Mouse (Mus musculus) megakaryocyte-erythroid progenitor cell, adult 5-6 weeks (primary cell): ENCODE measurements around the gene Zfp318. TPM values are rescaled to one million over a fixed set of nuclear protein-coding genes. Genes with fewer than 3 reads are reported as not detected.
A peak's percentile ranks its signal among the peaks of the same experiment; 100 is the strongest.

Source experiments
- ATAC-seq: replicated peaks from 2 replicates; pipeline ENCODE4 v1.8.0; 2016; ENCODE audit warnings: mild to moderate bottlenecking, inconsistent platforms; ENCODE audit not compliant: severe bottlenecking, poor library complexity, low FRiP score, low TSS enrichment
- total RNA-seq, 2 experiments: library from RNA; stranded (forward) in 1 of 2; stranded (reverse) in 1 of 2; fragments of 200-1000, 215-1000 nt in 1 of 2; fragments of >200 nt in 1 of 2; fragmentation: Nextera tagmentation in 1 of 2; gene quantifications; 2 replicates each; pipeline ENCODE4 v1.2.3; 2014 to 2017

Gene Zfp318
- total RNA-seq (2014; fragmentation: Nextera tagmentation) (14.3 and 22.2 TPM in 2 replicates), total RNA-seq (2017) (17.3 and 41.5 TPM in 2 replicates)

GRCm38 (mm10) chr17:46383294-46384060 lies at the start of gene Zfp318:
TSS of gene Zfp318 (plus strand) at chr17:46383731.
- peak; percentile 97 for ATAC-seq

- no peak for ATAC-seq
Measured at GRCm38 (mm10) chr17:46336475-46336874, 47.1 kb upstream of the Zfp318 start.

- ATAC-seq = no peak
Measured at GRCm38 (mm10) chr17:46341208-46341607, 42.3 kb upstream of the Zfp318 start.

DNA sequence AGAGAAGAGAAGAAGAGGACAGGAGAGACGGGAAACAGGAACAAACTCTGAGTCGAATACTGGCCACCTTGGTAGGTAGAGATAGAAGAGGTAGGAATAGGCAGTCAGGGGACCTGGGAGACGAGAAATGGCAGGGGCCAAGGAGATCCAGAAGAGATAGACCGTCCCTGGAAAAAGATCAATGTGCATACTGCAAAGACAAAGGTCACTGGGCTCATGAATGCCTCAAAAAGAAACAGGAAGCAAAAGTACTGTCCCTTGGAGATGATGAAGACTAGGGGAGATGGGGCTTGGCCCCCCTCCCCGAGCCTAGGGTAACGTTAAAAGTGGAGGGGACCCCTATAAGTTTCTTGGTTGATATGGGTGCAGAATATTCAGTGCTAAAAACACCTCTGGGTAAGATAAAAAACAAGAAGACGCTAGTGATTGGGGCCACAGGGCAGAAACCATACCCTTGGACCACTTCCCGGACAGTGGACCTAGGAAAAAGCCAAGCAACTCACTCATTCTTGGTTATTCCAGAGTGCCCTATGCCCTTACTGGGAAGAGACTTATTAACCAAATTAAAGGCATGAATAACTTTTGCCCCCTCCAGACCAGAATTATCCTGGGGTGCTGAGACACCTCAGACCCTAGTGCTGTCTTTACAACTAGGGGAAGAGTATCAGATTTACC lies 32.4 kb upstream of the Zfp318 start:
- ATAC-seq = no peak

DNA sequence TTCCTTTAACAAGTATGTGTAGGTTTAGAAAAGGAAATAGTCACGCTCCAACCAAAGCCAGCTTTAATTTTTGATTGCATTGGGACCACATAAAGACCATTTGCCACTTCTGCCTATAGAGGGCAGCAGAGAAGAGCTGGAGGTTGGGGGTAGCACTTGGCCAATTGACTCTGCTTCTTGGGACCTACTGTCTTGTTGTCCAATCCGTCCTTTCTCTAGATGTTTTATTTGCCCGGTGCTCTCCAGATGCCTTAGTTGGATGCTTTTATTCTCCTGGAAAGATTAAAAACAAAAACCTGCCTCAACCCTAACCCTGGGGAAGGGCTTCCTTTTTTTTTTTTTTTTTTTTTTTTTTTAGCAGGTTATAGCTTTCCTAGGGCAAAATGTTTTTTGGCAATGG lies 11.7 kb upstream of the Zfp318 start:
- 0 out of 2 replicates have a peak, but pooled peaks have one; percentile 44 for ATAC-seq

GRCm38 (mm10) chr17:46378564-46378963 lies 5.0 kb upstream of the Zfp318 start:
- ATAC-seq = no peak

GRCm38 (mm10) chr17:46384061-46384801 lies 700 bp downstream of the Zfp318 start:
- ATAC-seq = no peak

GRCm38 (mm10) chr17:46388200-46388599 lies 4.7 kb downstream of the Zfp318 start:
- ATAC-seq = no peak

DNA sequence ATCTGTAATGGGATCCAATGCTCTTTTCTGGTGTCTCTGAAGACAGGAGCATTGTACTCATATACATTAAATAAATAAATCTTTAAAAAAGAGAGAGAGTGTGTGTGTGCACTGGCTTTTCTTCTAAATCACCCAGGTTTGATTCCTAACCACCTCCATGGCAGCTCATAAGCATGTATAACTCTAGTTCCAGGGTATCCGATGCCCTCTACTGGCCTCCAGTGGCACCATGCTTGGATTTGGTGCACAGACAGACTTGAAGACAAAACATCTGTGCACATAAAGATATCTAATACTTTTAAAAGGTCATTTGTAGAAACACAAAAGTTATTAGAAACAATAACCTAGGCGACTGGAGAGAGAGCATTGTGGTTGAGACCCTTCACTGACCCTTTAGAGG lies 9.5 kb downstream of the Zfp318 start:
- ATAC-seq = no peak; the same call in 1 of the 2 replicates

DNA sequence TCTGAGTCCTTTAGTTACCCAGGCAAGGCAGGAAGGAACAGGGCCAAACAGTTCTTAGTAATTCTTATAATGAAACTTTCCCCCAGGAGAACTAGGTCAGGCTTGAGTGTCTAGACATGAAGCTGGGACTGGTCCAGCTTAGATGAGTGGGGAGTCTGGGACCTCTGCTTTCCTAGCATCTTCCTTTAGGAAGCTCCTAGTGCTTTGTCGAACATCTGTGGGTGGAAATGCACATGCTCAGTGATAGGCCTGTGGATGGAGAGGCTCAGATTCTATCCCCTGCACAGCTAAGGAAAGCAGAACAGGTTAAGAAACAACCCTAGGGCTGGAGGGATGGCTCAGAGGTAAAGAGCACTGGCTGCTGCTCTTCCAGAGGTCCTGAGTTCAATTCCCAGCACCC lies 11.1 kb downstream of the Zfp318 start:
- ATAC-seq = no peak

DNA sequence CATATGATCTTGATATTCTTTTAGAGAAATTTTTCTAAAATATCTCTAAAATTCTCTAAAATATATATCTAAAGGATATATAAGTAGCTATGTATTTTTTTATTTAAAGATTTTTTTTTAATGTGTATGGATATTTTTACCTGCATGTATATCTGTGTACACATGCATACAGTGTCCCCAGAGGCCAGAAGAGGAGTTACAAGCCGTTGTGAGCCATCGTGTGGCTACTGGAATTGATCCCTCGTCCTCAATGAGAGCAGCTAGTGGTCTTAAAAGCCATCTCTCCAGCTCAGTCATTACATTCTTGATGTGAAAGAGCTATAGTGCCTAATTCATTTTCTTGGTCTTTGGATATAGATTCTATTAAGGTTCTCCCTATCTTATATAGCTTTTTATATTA lies 24.9 kb downstream of the Zfp318 start:
- ATAC-seq = 0 out of 2 replicates have a peak, but pooled peaks have one; percentile 57

DNA sequence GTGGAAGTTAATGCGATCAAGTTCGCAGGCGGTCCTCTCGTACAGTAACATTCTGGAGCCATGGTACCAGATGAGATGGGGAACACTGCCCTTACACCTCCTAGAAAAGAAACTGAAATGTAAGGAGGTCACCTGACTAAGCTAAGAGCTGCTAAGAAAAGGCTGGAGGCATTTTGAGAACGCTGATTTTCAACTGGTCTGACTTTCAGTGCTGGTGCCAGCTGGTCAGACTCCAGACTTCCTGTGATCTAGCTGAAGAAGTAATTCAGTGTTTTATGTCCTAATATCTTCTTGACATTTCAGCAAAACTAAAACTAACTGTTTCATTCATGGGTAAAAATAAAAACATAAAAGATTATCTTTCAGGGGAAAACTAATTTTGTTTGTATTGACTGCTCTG lies 35.1 kb downstream of the Zfp318 start:
- ATAC-seq = no peak

DNA sequence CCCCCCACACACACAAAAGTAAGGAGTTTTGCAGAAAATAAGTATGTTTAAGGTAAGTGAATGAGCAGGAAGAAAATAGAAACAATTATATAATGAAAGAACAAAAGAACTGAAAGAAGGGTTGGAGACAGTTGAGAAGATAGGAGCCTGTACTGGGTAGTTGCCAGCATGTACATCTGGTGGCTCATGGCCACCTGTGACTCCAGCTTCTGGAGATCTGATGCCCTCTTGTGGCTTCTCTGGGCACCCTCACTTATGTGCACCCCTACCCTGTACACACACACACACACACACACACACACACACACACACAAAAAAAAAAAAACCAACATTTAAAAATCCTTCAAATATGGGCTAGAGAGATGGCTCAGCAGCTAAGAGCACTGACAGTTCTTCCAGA lies 36.2 kb downstream of the Zfp318 start:
- ATAC-seq = no peak

- no peak for ATAC-seq
Measured at GRCm38 (mm10) chr17:46426496-46426895, 43.0 kb downstream of the Zfp318 start.

DNA sequence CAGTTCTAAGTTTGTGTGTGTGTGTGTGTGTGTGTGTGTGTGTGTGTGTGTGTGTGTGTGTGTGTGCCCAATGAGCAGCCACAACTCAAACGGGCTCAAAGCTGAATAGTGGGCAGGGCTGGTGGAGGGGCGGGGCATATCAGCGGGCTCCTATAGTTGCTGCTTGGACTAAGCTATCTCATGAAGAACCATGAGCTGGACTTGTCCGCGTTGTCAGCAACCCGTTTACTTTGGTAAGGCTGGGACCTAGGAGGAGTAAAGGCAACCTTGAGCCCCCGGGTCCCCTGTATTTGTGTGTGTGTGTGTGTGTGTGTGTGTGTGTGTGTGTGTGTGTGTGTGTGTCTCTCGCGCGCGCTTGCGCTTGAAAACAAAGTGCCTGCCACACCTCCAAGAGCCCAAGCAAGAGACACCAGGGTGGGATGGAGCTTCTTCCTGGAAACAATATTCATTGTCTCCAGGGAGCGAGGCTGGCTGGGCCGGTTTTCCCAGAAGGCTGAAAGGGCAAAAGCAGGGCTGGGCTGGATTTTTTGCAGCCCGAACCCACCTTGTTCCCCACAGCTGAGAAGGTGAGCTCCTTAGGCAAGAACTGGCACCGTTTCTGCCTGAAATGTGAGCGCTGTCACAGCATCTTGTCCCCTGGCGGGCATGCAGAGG lies 45.4 kb downstream of the Zfp318 start, which contains the start of gene Crip3:
Gene Crip3 (plus strand): TSS at position 166 of the 654 bp plus-strand sequence.
- no peak for ATAC-seq

GRCm38 (mm10) chr17:46433627-46434026 lies 50.1 kb downstream of the Zfp318 start:
- ATAC-seq = no peak

DNA sequence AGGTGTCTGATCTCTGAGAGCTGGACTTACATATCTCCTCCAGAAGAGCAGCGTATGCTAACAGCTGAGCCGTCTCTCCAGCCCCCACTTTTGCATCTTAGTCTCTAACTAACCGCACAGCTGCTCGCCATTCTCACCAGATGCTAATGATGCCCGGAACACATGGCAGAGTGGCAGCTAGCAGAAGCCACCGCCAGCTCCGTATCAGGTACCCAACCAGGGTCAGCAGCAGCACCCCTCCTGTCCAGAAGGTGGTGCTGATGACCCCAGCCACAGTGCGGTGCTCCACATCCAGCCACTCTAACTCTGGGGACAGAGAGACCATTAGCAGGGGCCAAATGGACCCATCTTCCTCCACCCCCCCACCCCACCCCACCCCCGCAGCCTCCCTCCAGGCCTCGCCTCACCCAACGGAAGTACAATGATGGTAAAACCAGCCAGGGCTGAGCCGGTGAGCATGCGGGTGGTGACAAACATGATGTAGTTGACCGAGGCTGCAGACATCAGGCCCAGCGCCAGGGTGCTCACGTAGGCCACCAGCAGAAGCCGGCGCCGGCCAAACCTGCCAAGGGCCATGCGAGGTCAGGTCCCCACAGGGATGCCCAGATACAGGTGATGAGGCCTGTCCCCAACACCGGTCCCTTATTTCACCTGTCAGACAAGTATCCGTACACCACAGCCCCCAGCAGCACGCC lies 53.3 kb downstream of the Zfp318 start:
- 0 out of 2 replicates have a peak, but pooled peaks have one; percentile 62 for ATAC-seq

- no peak for ATAC-seq
Measured at GRCm38 (mm10) chr17:46438298-46438873, 54.9 kb downstream of the Zfp318 start, which contains the start of gene Slc22a7. TSS of gene Slc22a7 (minus strand) at chr17:46438457.
